Mouse (Mus musculus) frontal cortex, postnatal 14 days (tissue): ENCODE measurements around the gene Ppp1r13b.

Experiments used
- DNase-seq, 2 experiments: peaks; one replicate each; pipeline ENCODE4 v3.0.0; 2022; ENCODE audit warnings: low spot score in 2 of 2

Ppp1r13b gene

GRCm38 (mm10) chr12:111794102-111794501, 113.8 kb downstream of the Ppp1r13b start:
- DNase-seq = no peak

- no peak for DNase-seq
These were observed 116.3 kb downstream of the Ppp1r13b start for GRCm38 (mm10) chr12:111791474-111792104.

GRCm38 (mm10) chr12:111790631-111791030, 117.3 kb downstream of the Ppp1r13b start:
- no peak for DNase-seq

GRCm38 (mm10) chr12:111790090-111790489, 117.8 kb downstream of the Ppp1r13b start:
- no peak for DNase-seq

- no peak for DNase-seq
These were observed 120.9 kb downstream of the Ppp1r13b start for GRCm38 (mm10) chr12:111787015-111787414.

- DNase-seq = no peak
These were observed 122.7 kb downstream of the Ppp1r13b start for GRCm38 (mm10) chr12:111785174-111785573.

GRCm38 (mm10) chr12:111779544-111779943, 128.4 kb downstream of the Ppp1r13b start:
- no peak for DNase-seq
